8 mouse cellular contexts compared by ENCODE assay signal in genomic region chr12:28055518-28056280, GRCm38 (mm10).
DNase-seq lines count a peak whose midpoint lies in the region; ATAC-seq lines count a peak whose summit lies in the region.

No protein-coding gene starts in this region.

- no peak for DNase-seq in heart, adult 9 months (ENCODE audit: low spot score in 2 of 2)
- DNase-seq in adrenal gland, postnatal 25 days = peak; percentile 53
- DNase-seq in hindbrain, embryonic 10.5 days (ENCODE audit: low spot score) = peak; percentile 24
- DNase-seq in ovary, postnatal 10 days (ENCODE audit: low spot score) = no peak
- no peak for DNase-seq in lung, postnatal 4 days

- H3K4me3 ChIP-seq in heart, embryonic 15.5 days = no peak overlapping the region
- H3K4me3 ChIP-seq in hindbrain, embryonic 10.5 days = no peak overlapping the region
- H3K4me3 ChIP-seq in midbrain, embryonic 12.5 days = no peak overlapping the region
- no peak overlapping the region for H3K4me3 ChIP-seq in intestine, embryonic 15.5 days (replicated peaks)

- no peak overlapping the region for H3K9ac ChIP-seq in heart, embryonic 15.5 days
- H3K9ac ChIP-seq in midbrain, embryonic 12.5 days (replicated peaks) = no peak overlapping the region
- no peak overlapping the region for H3K9ac ChIP-seq in intestine, embryonic 15.5 days

- H3K27me3 ChIP-seq in heart, embryonic 15.5 days = no peaks in the 10 kb centered on the region
- H3K27me3 ChIP-seq in hindbrain, embryonic 10.5 days (ENCODE audit: insufficient read depth, poor library complexity, severe bottlenecking) = no peaks in the 10 kb centered on the region
- no peaks in the 10 kb centered on the region for H3K27me3 ChIP-seq in midbrain, embryonic 12.5 days
- H3K27me3 ChIP-seq in intestine, embryonic 15.5 days (replicated peaks) = no peaks in the 10 kb centered on the region

- H3K27ac ChIP-seq in heart, embryonic 15.5 days = no peak overlapping the region
- H3K27ac ChIP-seq in hindbrain, embryonic 10.5 days = peak overlapping the region; percentile 8; the same call in 1 of the 2 replicates
- H3K27ac ChIP-seq in midbrain, embryonic 12.5 days (replicated peaks) = peak overlapping the region; percentile 52
- no peak overlapping the region for H3K27ac ChIP-seq in intestine, embryonic 15.5 days

- 33% methylated on average over 4 of the region's 4 CpGs for WGBS in heart, embryonic 15.5 days
- 30% methylated on average over 4 of the region's 4 CpGs for WGBS in hindbrain, embryonic 10.5 days
- 38% methylated on average over 4 of the region's 4 CpGs for WGBS in midbrain, embryonic 12.5 days
- WGBS in intestine, embryonic 15.5 days = 56% methylated on average over 4 of the region's 4 CpGs

- H3K4me2 ChIP-seq in heart, embryonic 15.5 days = no peak overlapping the region
- no peak overlapping the region for H3K4me2 ChIP-seq in midbrain, embryonic 12.5 days (replicated peaks)
- no peak overlapping the region for H3K4me2 ChIP-seq in intestine, embryonic 15.5 days (replicated peaks)

- H3K9me3 ChIP-seq in heart, embryonic 15.5 days (replicated peaks) = no peaks in the 10 kb centered on the region
- H3K9me3 ChIP-seq in hindbrain, embryonic 10.5 days = no peaks in the 10 kb centered on the region
- H3K9me3 ChIP-seq in midbrain, embryonic 12.5 days = no peaks in the 10 kb centered on the region
- no peaks in the 10 kb centered on the region for H3K9me3 ChIP-seq in intestine, embryonic 15.5 days

- H3K4me1 ChIP-seq in heart, embryonic 15.5 days (replicated peaks) = no peaks in the 10 kb centered on the region; the same call in 1 of the 2 replicates
- peaks cover 20% of the 10 kb centered on the region for H3K4me1 ChIP-seq in hindbrain, embryonic 10.5 days (replicated peaks)
- H3K4me1 ChIP-seq in midbrain, embryonic 12.5 days = peaks cover 9% of the 10 kb centered on the region; the same call in 1 of the 2 replicates
- no peaks in the 10 kb centered on the region for H3K4me1 ChIP-seq in intestine, embryonic 15.5 days (replicated peaks)

- no peaks in the 10 kb centered on the region for H3K36me3 ChIP-seq in heart, embryonic 15.5 days
- no peaks in the 10 kb centered on the region for H3K36me3 ChIP-seq in hindbrain, embryonic 10.5 days
- H3K36me3 ChIP-seq in midbrain, embryonic 12.5 days = no peaks in the 10 kb centered on the region
- no peaks in the 10 kb centered on the region for H3K36me3 ChIP-seq in intestine, embryonic 15.5 days

- ATAC-seq in heart, embryonic 15.5 days (replicated peaks; ENCODE audit: insufficient number of reproducible peaks, insufficient read depth, low FRiP score, low read depth) = peak; percentile 72; the same call in 1 of the 2 replicates
- peak; percentile 86 for ATAC-seq in midbrain, embryonic 12.5 days (ENCODE audit: low FRiP score, low read depth)
- ATAC-seq in intestine, embryonic 15.5 days = no peak

Comparison
In these comparisons a context has a peak if more than half of its experiments do, and no peak if none do; other contexts are left out.
1. H3K27ac ChIP-seq: peak in hindbrain, embryonic 10.5 days (single experiment) and midbrain, embryonic 12.5 days (single experiment); none in heart, embryonic 15.5 days (single experiment) and intestine, embryonic 15.5 days (single experiment).
2. DNase-seq: peak in adrenal gland, postnatal 25 days (single experiment) and hindbrain, embryonic 10.5 days (single experiment); none in heart, adult 9 months (0 of 2), ovary, postnatal 10 days (single experiment) and lung, postnatal 4 days (0 of 2).